Mouse (Mus musculus) G1E (cell line): ENCODE data around the gene Tppp2.

Experiments used
- CTCF ChIP-seq: IDR thresholded peaks from 2 replicates; pipeline ENCODE4 v1.5.1; 2012; ENCODE audit warnings: low read depth, low read length, inconsistent platforms, mixed read lengths
- GATA1 ChIP-seq: IDR thresholded peaks from 2 replicates; pipeline ENCODE4 v1.6.1; 2012; ENCODE audit warnings: borderline replicate concordance, low read length, inconsistent platforms, mixed read lengths

DNA sequence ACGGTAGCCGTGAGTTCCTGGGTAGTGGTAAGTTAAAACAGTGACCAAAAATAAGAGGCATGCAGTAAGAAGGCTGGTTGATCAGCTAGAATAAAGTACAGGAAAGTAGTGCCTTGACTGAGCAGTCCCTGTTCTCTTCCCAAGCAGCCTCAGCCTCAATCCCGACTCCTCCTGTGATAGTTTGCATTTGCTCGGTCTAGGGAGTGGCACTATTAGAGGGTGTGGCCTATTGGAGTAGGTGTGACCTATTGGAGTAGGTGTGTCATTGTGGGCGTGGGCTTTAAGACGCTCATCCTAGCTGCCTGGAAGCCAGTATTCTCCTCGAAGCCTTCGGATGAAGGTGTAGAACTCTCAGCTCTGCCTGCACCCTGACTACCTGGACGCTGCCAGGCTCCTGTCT, 20.8 kb downstream of the Tppp2 start:
- TF ChIP-seq CTCF (no peak), GATA1 (no peak)
